Mouse (Mus musculus): ENCODE results near the gene Fxyd2. TPM values are rescaled to one million over a fixed set of nuclear protein-coding genes. Genes with fewer than 3 reads are reported as not detected.

Gene Fxyd2
- polyA plus RNA-seq (2012; ENCODE audit: insufficient read depth, low replicate concordance), result 0.64 and 7.6 TPM in 2 replicates

- peaks cover 98% of the 10 kb centered on the region for H3K27me3 ChIP-seq (replicated peaks)
Observed at GRCm38 (mm10) chr9:45399434-45399833, at the start of gene Fxyd2. TSS of gene Fxyd2 (plus strand) at chr9:45399669.

DNA sequence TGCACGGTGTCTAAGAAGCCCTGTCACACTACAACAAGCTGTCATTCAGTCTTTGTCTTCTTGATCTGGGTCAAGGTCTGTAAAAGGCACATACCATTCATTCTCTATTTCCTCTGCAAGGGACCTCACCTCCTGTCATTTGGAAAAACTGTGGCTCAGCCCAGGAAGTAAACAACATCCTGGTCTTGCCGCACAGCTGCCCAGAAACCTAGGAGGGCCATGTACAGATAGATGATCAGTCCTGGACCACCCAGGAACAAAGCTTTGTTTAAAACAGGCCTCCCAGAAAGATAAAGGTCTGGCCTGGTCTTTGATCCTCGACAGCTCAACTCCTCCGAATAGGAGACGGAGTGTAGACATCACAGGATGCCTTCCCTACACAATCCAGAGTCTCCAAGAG is 49.6 kb upstream of the Fxyd2 start:
- Histone ChIP-seq H3K36me3 (replicated peaks; ENCODE audit: low read length) (no peaks in the 10 kb centered on the region), H3K27me3 (replicated peaks) (peaks cover 56% of the 10 kb centered on the region)
- no peak for TF ChIP-seq GATA1 (IDR thresholded peaks at IDR 0.05; ENCODE audit: borderline replicate concordance, low read length)
- no peak for TF ChIP-seq FLI1 (IDR thresholded peaks at IDR 0.05; ENCODE audit: low read length)

More at GRCm38 (mm10) chr9:45399434-45399833, at the start of gene Fxyd2:
- Histone ChIP-seq H3K4me3 (replicated peaks) (no peak within 1 kb of the TSS), H3K9me3 (no peaks in the 10 kb centered on the region), H3K4me1 (peaks cover 3% of the 10 kb centered on the region; the same call in 1 of the 2 replicates), H3K36me3 (replicated peaks; ENCODE audit: low read length) (no peaks in the 10 kb centered on the region)
- no peak for TF ChIP-seq GATA1 (IDR thresholded peaks at IDR 0.05; ENCODE audit: borderline replicate concordance, low read length)
- TF ChIP-seq FLI1 (IDR thresholded peaks at IDR 0.05; ENCODE audit: low read length), result no peak

GRCm38 (mm10) chr9:45355192-45355591 is 44.3 kb upstream of the Fxyd2 start:
- Histone ChIP-seq H3K36me3 (replicated peaks; ENCODE audit: low read length) (no peaks in the 10 kb centered on the region), H3K4me1 (peaks cover 4% of the 10 kb centered on the region; the same call in 1 of the 2 replicates), H3K4me3 (replicated peaks) (no peak overlapping the region), H3K27me3 (replicated peaks) (peaks cover 38% of the 10 kb centered on the region), H3K9me3 (peaks cover 24% of the 10 kb centered on the region)
- no peak for TF ChIP-seq FLI1 (IDR thresholded peaks at IDR 0.05; ENCODE audit: low read length)
- TF ChIP-seq GATA1 (IDR thresholded peaks at IDR 0.05; ENCODE audit: borderline replicate concordance, low read length), result no peak

More for the DNA sequence above, 49.6 kb upstream of the Fxyd2 start:
- Histone ChIP-seq H3K4me3 (replicated peaks) (no peak overlapping the region), H3K9me3 (peaks cover 20% of the 10 kb centered on the region), H3K4me1 (peaks cover 10% of the 10 kb centered on the region; the same call in 1 of the 2 replicates)

- H3K9me3 ChIP-seq, result peaks cover 8% of the 10 kb centered on the region
- H3K4me3 ChIP-seq (replicated peaks), result no peak overlapping the region
- H3K4me1 ChIP-seq, result no peaks in the 10 kb centered on the region
- peaks cover 56% of the 10 kb centered on the region for H3K27me3 ChIP-seq (replicated peaks)
- no peak for TF ChIP-seq GATA1 (IDR thresholded peaks at IDR 0.05; ENCODE audit: borderline replicate concordance, low read length)
- TF ChIP-seq FLI1 (IDR thresholded peaks at IDR 0.05; ENCODE audit: low read length), result no peak
- no peaks in the 10 kb centered on the region for H3K36me3 ChIP-seq (replicated peaks; ENCODE audit: low read length)
Observed at GRCm38 (mm10) chr9:45358356-45358755, 41.1 kb upstream of the Fxyd2 start.

- H3K27me3 ChIP-seq (replicated peaks), result peaks cover 76% of the 10 kb centered on the region
- TF ChIP-seq FLI1 (IDR thresholded peaks at IDR 0.05; ENCODE audit: low read length) (no peak), GATA1 (IDR thresholded peaks at IDR 0.05; ENCODE audit: borderline replicate concordance, low read length) (no peak)
Observed at GRCm38 (mm10) chr9:45362051-45362461, 37.4 kb upstream of the Fxyd2 start.

GRCm38 (mm10) chr9:45363639-45364214 is 35.7 kb upstream of the Fxyd2 start:
- peaks cover 82% of the 10 kb centered on the region for H3K27me3 ChIP-seq (replicated peaks)
- no peaks in the 10 kb centered on the region for H3K4me1 ChIP-seq
- H3K4me3 ChIP-seq (replicated peaks), result no peak overlapping the region
- no peak for TF ChIP-seq GATA1 (IDR thresholded peaks at IDR 0.05; ENCODE audit: borderline replicate concordance, low read length)
- no peak for TF ChIP-seq FLI1 (IDR thresholded peaks at IDR 0.05; ENCODE audit: low read length)
- no peaks in the 10 kb centered on the region for H3K36me3 ChIP-seq (replicated peaks; ENCODE audit: low read length)
- peaks cover 7% of the 10 kb centered on the region for H3K9me3 ChIP-seq

More at GRCm38 (mm10) chr9:45362051-45362461, 37.4 kb upstream of the Fxyd2 start:
- no peak overlapping the region for H3K4me3 ChIP-seq (replicated peaks)
- peaks cover 6% of the 10 kb centered on the region for H3K9me3 ChIP-seq
- no peaks in the 10 kb centered on the region for H3K4me1 ChIP-seq
- H3K36me3 ChIP-seq (replicated peaks; ENCODE audit: low read length), result no peaks in the 10 kb centered on the region

DNA sequence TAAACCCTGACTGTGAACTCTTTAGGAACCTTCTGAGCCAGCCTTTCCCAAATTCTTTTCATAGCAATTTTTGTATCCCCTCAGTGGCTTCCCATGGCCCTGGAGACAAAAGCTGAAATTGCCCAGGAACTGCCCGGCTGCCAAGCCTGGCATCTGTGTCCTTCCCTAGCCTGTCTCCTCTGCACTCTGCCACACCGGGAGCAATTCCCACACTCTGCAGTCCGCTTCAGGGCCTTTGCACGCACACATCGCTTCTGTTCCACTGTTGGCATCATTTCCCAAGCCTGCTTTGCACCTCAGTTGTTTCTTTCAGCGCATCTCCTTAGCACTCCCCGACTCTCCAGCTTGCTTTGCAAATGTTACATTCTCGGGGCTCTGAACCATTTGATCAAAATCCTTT is 31.8 kb upstream of the Fxyd2 start:
- Histone ChIP-seq H3K36me3 (replicated peaks; ENCODE audit: low read length) (no peaks in the 10 kb centered on the region), H3K4me3 (replicated peaks) (no peak overlapping the region), H3K27me3 (replicated peaks) (peaks cover 89% of the 10 kb centered on the region), H3K9me3 (peaks cover 7% of the 10 kb centered on the region), H3K4me1 (peaks cover 8% of the 10 kb centered on the region)
- TF ChIP-seq FLI1 (IDR thresholded peaks at IDR 0.05; ENCODE audit: low read length) (no peak), GATA1 (IDR thresholded peaks at IDR 0.05; ENCODE audit: borderline replicate concordance, low read length) (no peak)

GRCm38 (mm10) chr9:45368341-45368901 is 31.0 kb upstream of the Fxyd2 start:
- Histone ChIP-seq H3K36me3 (replicated peaks; ENCODE audit: low read length) (no peaks in the 10 kb centered on the region), H3K9me3 (peaks cover 7% of the 10 kb centered on the region), H3K4me3 (replicated peaks) (no peak overlapping the region), H3K27me3 (replicated peaks) (peaks cover 90% of the 10 kb centered on the region), H3K4me1 (peaks cover 8% of the 10 kb centered on the region)
- no peak for TF ChIP-seq FLI1 (IDR thresholded peaks at IDR 0.05; ENCODE audit: low read length)
- no peak for TF ChIP-seq GATA1 (IDR thresholded peaks at IDR 0.05; ENCODE audit: borderline replicate concordance, low read length)

- peak within 1 kb of the TSS; percentile 28 for H3K4me3 ChIP-seq (replicated peaks)
- peaks cover 8% of the 10 kb centered on the region for H3K4me1 ChIP-seq
- H3K9me3 ChIP-seq, result peaks cover 7% of the 10 kb centered on the region
- H3K27me3 ChIP-seq (replicated peaks), result peaks cover 98% of the 10 kb centered on the region
- H3K36me3 ChIP-seq (replicated peaks; ENCODE audit: low read length), result no peaks in the 10 kb centered on the region
- TF ChIP-seq FLI1 (IDR thresholded peaks at IDR 0.05; ENCODE audit: low read length) (no peak), GATA1 (IDR thresholded peaks at IDR 0.05; ENCODE audit: borderline replicate concordance, low read length) (no peak)
Observed at GRCm38 (mm10) chr9:45370117-45370561, 29.3 kb upstream of the Fxyd2 start, which contains the start of gene Fxyd6. TSS of gene Fxyd6 (plus strand) at chr9:45370185.

Measured in megakaryocyte, embryonic 14.5 days (primary cell).